Mouse (Mus musculus): ENCODE measurements around the gene Glyatl3. TPM values are rescaled to one million over a fixed set of nuclear protein-coding genes. Genes with fewer than 3 reads are reported as not detected.

The Glyatl3 gene
- polyA plus RNA-seq (2014; fragmentation: Illumina TruSeq; extraction: RNeasy Lipid Tissue Mini Kit (QIAGEN cat#74804); ENCODE audit: low read depth, low replicate concordance): not detected

DNA sequence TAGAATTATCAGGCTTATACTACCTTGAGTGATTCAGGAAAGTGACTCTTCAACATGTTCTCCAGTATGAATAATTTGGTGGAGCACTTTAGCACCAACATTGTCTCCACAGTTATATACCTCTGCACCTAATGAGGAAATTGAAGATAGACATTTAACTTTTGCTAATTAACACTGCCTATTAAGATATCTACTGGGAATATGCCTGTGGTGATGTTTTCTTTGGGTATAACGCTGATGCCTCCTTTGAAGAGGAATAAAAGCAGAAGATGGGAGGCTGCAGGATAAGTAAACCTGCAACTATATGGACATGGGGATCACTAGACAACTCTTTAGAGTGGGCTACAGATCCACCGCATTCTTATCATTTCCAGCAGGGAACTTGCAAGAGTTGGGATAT lies at the start of gene Glyatl3:
TSS of gene Glyatl3 (minus strand) at position 101 of the 400 bp plus-strand sequence.

DNA sequence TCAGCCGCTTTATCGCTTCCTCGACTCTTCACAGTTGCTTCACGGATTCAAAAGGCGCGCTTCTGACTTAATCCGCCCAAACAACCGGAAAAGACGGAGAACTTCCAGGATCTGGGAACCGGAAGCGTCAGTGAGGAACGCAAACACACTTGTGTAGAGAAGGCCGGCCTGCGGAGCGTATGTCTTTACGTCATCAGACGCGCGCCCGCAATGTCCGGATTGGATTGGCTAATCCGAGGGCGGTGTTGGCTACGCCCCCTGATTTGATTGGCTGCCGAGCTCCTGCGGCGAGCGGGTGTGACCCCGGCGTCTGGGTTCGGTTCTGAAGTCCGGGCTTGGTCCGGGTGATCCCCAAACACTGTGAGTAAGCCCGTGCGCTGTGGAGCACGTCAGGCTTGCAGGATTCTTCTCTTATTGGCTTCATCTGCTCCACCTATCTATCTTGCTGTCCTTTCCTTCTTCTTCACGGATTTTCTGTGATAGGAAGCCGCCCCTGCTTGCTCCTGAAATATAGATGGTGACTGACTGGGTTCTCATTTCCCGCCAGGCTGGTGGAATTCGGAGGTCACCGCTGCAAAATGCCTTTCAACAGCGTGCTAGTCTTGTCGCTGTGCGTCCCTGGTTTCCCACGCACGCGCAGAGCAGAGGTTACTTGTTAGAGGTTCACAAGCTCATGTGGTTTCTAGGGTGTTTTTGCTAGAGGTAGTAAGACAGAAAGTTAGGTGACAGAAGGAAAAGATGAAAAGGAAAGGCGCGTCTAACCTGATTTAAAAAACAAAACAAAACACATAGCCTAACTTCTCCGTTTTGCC lies 20.5 kb upstream of the Glyatl3 start, which contains the start of the genes Mut and Cenpq:
TSS of gene Mut (plus strand) at position 266 of the 812 bp plus-strand sequence.
TSS of gene Cenpq (minus strand) at position 628 of the 812 bp plus-strand sequence.

DNA sequence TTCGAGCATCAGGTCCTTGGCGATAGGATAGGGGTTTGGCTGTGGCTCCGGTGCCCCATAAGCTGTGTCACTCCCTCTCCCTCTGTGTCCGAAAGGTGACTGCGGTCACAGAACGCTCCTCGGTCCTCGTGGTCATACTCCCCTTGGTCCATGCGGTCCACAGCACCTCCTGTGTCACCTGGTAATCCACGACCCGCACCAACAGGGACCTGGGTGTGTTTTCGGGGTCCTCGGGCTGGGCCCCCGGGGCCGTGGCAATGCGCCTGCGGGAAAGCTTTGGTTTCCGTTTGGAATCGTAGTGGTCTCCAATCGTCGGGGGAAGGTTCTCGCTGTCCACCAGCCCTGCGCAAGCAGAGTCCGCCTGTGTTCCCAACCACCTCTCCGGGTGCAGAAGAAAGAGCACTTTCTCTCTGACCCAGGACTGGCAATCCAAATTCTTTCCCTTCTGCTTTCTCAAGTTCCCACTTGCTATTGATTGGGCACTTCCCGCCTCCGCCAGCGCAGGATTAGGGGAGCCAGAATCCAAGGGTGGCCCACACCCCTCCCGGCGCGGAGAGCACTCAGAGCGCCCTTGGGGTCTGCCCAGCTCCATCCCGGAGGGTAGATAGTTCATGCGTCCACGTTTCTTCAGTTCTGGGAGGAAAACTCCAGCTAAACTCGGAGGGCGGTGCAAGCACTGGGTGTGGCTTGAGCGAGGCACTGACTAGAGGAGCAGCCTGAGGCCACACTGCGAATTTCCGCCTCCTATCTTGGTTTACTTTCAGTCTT lies 34.0 kb downstream of the Glyatl3 start, which contains the start of gene 9130008F23Rik:
TSS of gene 9130008F23Rik (minus strand) at position 636 of the 768 bp plus-strand sequence.

Other genes with a start within 250 kb of the Glyatl3 start
- not detected for gene Esp1, start 187.2 kb downstream of the Glyatl3 start, polyA plus RNA-seq (2014; fragmentation: Illumina TruSeq; extraction: RNeasy Lipid Tissue Mini Kit (QIAGEN cat#74804); ENCODE audit: low read depth, low replicate concordance)
- 72.0 TPM for gene Crisp2, start 107.3 kb downstream of the Glyatl3 start, polyA plus RNA-seq (2014; fragmentation: Illumina TruSeq; extraction: RNeasy Lipid Tissue Mini Kit (QIAGEN cat#74804); ENCODE audit: low read depth, low replicate concordance)
- gene Rhag, start 103.2 kb downstream of the Glyatl3 start, polyA plus RNA-seq (2014; fragmentation: Illumina TruSeq; extraction: RNeasy Lipid Tissue Mini Kit (QIAGEN cat#74804); ENCODE audit: low read depth, low replicate concordance): not detected
- 2.8 TPM for gene 9130008F23Rik, start 33.8 kb downstream of the Glyatl3 start, polyA plus RNA-seq (2014; fragmentation: Illumina TruSeq; extraction: RNeasy Lipid Tissue Mini Kit (QIAGEN cat#74804); ENCODE audit: low read depth, low replicate concordance)
- gene Mut, start 20.3 kb upstream of the Glyatl3 start, polyA plus RNA-seq (2014; fragmentation: Illumina TruSeq; extraction: RNeasy Lipid Tissue Mini Kit (QIAGEN cat#74804); ENCODE audit: low read depth, low replicate concordance): 50.7 TPM
- gene Cenpq, start 20.7 kb upstream of the Glyatl3 start, polyA plus RNA-seq (2014; fragmentation: Illumina TruSeq; extraction: RNeasy Lipid Tissue Mini Kit (QIAGEN cat#74804); ENCODE audit: low read depth, low replicate concordance): 4.1 TPM